ENCODE assay signal across 36 mouse cellular contexts in genomic region chr15:99919601-99920158, GRCm38 (mm10). TPM values are rescaled to one million over a fixed set of nuclear protein-coding genes. Genes with fewer than 3 reads are reported as not detected.
DNase-seq lines count a peak whose midpoint lies in the region; ATAC-seq and TF ChIP-seq lines count a peak whose summit lies in the region.
"Had no signal": no experiment of that assay in that cellular context is flagged by ENCODE, and none has a peak within 500 bp of the region (broad histone marks: within the 10 kb centered on the region; RNA-seq: fewer than 3 reads in every experiment).

No protein-coding gene starts in this region.

- no peaks in the 10 kb centered on the region for H3K4me1 ChIP-seq in kidney, embryonic 15.5 days
- H3K4me1 ChIP-seq in testis, adult 2 months (ENCODE audit: control insufficient read depth, insufficient read depth, low read length): peaks cover 4% of the 10 kb centered on the region
- H3K4me1 ChIP-seq in hindbrain, embryonic 15.5 days (replicated peaks): no peaks in the 10 kb centered on the region
- H3K4me1 ChIP-seq: forebrain, embryonic 13.5 days; megakaryocyte, embryonic 14.5 days; midbrain, embryonic 12.5 days; neural tube, embryonic 12.5 days had no signal

- no peak overlapping the region for H3K9ac ChIP-seq in kidney, embryonic 15.5 days
- H3K9ac ChIP-seq in hindbrain, embryonic 15.5 days: no peak overlapping the region
- H3K9ac ChIP-seq: forebrain, embryonic 13.5 days; liver, embryonic 14.5 days; midbrain, embryonic 12.5 days; neural tube, embryonic 12.5 days had no signal

- 77% methylated on average over 15 of the region's 15 CpGs for WGBS in kidney, embryonic 15.5 days
- 67% methylated on average over 15 of the region's 15 CpGs for WGBS in hindbrain, embryonic 15.5 days

- H3K27me3 ChIP-seq in kidney, embryonic 15.5 days: no peaks in the 10 kb centered on the region
- H3K27me3 ChIP-seq in testis, adult 2 months (ENCODE audit: control insufficient read depth, insufficient read depth, low read length): no peaks in the 10 kb centered on the region
- H3K27me3 ChIP-seq in hindbrain, embryonic 15.5 days: no peaks in the 10 kb centered on the region
- H3K27me3 ChIP-seq: forebrain, embryonic 13.5 days; midbrain, embryonic 12.5 days; neural tube, embryonic 12.5 days had no signal

- no peaks in the 10 kb centered on the region for H3K9me3 ChIP-seq in kidney, embryonic 15.5 days (replicated peaks)
- H3K9me3 ChIP-seq in hindbrain, embryonic 15.5 days: no peaks in the 10 kb centered on the region
- H3K9me3 ChIP-seq: forebrain, embryonic 13.5 days; megakaryocyte, embryonic 14.5 days; midbrain, embryonic 12.5 days; neural tube, embryonic 12.5 days had no signal

- TF ChIP-seq POLR2A in testis, adult 2 months (IDR thresholded peaks at IDR 0.05; ENCODE audit: control insufficient read depth, low read depth, low read length): peak; percentile 51; the same call in 1 of the 2 replicates

- no peak overlapping the region for H3K4me3 ChIP-seq in kidney, embryonic 15.5 days (replicated peaks)
- peak overlapping the region; percentile 76 for H3K4me3 ChIP-seq in testis, adult 2 months (ENCODE audit: control insufficient read depth, low read depth, low read length)
- H3K4me3 ChIP-seq in hindbrain, embryonic 15.5 days: no peak overlapping the region
- H3K4me3 ChIP-seq: erythroblast, embryonic 14.5 days; forebrain, embryonic 13.5 days; megakaryocyte, embryonic 14.5 days; midbrain, embryonic 12.5 days; myocyte; neural tube, embryonic 12.5 days had no signal

- no peak for ATAC-seq in kidney, embryonic 15.5 days (replicated peaks; ENCODE audit: low FRiP score)
- ATAC-seq in hindbrain, embryonic 15.5 days (ENCODE audit: low FRiP score, low read depth): no peak
- ATAC-seq: forebrain, embryonic 13.5 days had no signal

- no peak for TF ChIP-seq CTCF in testis, adult 2 months (IDR thresholded peaks at IDR 0.05; ENCODE audit: control insufficient read depth, insufficient read depth, insufficient replicate concordance, low read depth, low read length)

- no peak overlapping the region for H3K4me2 ChIP-seq in kidney, embryonic 15.5 days
- peak overlapping the region; percentile 8; the same call in 1 of the 2 replicates for H3K4me2 ChIP-seq in hindbrain, embryonic 15.5 days
- H3K4me2 ChIP-seq: forebrain, embryonic 13.5 days; heart, embryonic 11.5 days; midbrain, embryonic 12.5 days; neural tube, embryonic 12.5 days had no signal

- DNase-seq in kidney, adult 11 months: no peak
- DNase-seq in testis, postnatal 10 days (ENCODE audit: low spot score): no peak
- DNase-seq in yolk sac, embryonic 10.5 days (ENCODE audit: low spot score): peak; percentile 65
- DNase-seq in cerebellum, postnatal 36 days: no peak
- no peak for DNase-seq in embryo, embryonic 9.5 days (ENCODE audit: extremely low spot score)
- DNase-seq: adrenal gland, postnatal 25 days; cerebellum, adult 11-12 months; cerebellum, adult 9-11 months; gastrocnemius, postnatal 25 days; heart, adult 18-20 months; heart, postnatal 4 days; kidney, adult 8-10 months; kidney, postnatal 14 days; layer of hippocampus, adult 9-11 months; lung, postnatal 4 days; right cerebral cortex, adult 18-20 months; spleen, adult 18-20 months; thymus, postnatal 4 days had no signal

- H3K36me3 ChIP-seq in kidney, embryonic 15.5 days: no peaks in the 10 kb centered on the region
- H3K36me3 ChIP-seq in testis, adult 2 months (ENCODE audit: control insufficient read depth, insufficient read depth, low read length): no peaks in the 10 kb centered on the region
- H3K36me3 ChIP-seq in hindbrain, embryonic 15.5 days: no peaks in the 10 kb centered on the region
- H3K36me3 ChIP-seq: midbrain, embryonic 12.5 days; neural tube, embryonic 12.5 days had no signal

- H3K27ac ChIP-seq in kidney, embryonic 15.5 days: 0 out of 2 replicates have a peak overlapping the region, but pooled peaks have one; percentile 27
- peak overlapping the region; percentile 72 for H3K27ac ChIP-seq in testis, adult 2 months (ENCODE audit: control insufficient read depth, insufficient read depth, low read depth, low read length)
- peak overlapping the region; percentile 18; the same call in 1 of the 2 replicates for H3K27ac ChIP-seq in hindbrain, embryonic 15.5 days (replicated peaks)
- H3K27ac ChIP-seq: forebrain, embryonic 13.5 days; liver, embryonic 14.5 days; midbrain, embryonic 12.5 days; neural tube, embryonic 12.5 days had no signal

RNA-seq across cellular contexts. Expression of gene Lima1, which starts 44.4 kb away (rescaled TPM):
- 51.5 and 55.2 TPM in 2 replicates for polyA plus RNA-seq in kidney, embryonic 15.5 days (2015; fragmentation: Nextera tagmentation; extraction: Ambion mirVana)
- polyA plus RNA-seq in testis, adult 2 months (2012; rRNA removed): 3.8 and 4.1 TPM in 2 replicates
- 13.3 and 13.5 TPM in 2 replicates for polyA plus RNA-seq in hindbrain, embryonic 15.5 days (2015; fragmentation: Nextera tagmentation; extraction: Ambion mirVana)

RNA-seq across cellular contexts. Expression of gene Fam186a, which starts 47.2 kb away (rescaled TPM):
- not detected in 2 replicates for polyA plus RNA-seq in kidney, embryonic 15.5 days (2015; fragmentation: Nextera tagmentation; extraction: Ambion mirVana)
- 65.1 and 69.6 TPM in 2 replicates for polyA plus RNA-seq in testis, adult 2 months (2012; rRNA removed)
- not detected in 2 replicates for polyA plus RNA-seq in hindbrain, embryonic 15.5 days (2015; fragmentation: Nextera tagmentation; extraction: Ambion mirVana)
- polyA plus RNA-seq: embryonic facial prominence, embryonic 14.5 days; erythroblast, embryonic 14.5 days; forebrain, embryonic 13.5 days; heart, embryonic 16.5 days; limb, embryonic 11.5 days; liver, embryonic 14.5 days; lung, embryonic 16.5 days; midbrain, postnatal 0 days; neural tube, embryonic 12.5 days; stomach, embryonic 16.5 days; thymus, postnatal 0 days had no signal

RNA-seq across cellular contexts. Expression of gene Larp4, which starts 50.2 kb away (rescaled TPM):
- polyA plus RNA-seq in kidney, embryonic 15.5 days (2015; fragmentation: Nextera tagmentation; extraction: Ambion mirVana): 38.6 and 39.4 TPM in 2 replicates
- polyA plus RNA-seq in testis, adult 2 months (2012; rRNA removed): 30.1 and 37.9 TPM in 2 replicates
- polyA plus RNA-seq in hindbrain, embryonic 15.5 days (2015; fragmentation: Nextera tagmentation; extraction: Ambion mirVana): 19.4 and 22.1 TPM in 2 replicates

Comparison
In these comparisons a context has a peak if more than half of its experiments do, and no peak if none do; other contexts are left out.
1. H3K27ac ChIP-seq: peak in every context shown above with its lines; median percentile 72 in testis, adult 2 months; 27 in kidney, embryonic 15.5 days; 18 in hindbrain, embryonic 15.5 days.
2. RNA of gene Fam186a, which starts 47.2 kb away (polyA plus RNA-seq): 65.1 to 69.6 TPM in testis, adult 2 months; not detected in kidney, embryonic 15.5 days and not detected in hindbrain, embryonic 15.5 days; every median in the first group is over 10 times any median in the second.